Mouse (Mus musculus) heart, postnatal 10 days (tissue): ENCODE measurements at regions not wholly inside any gene's neighbourhood (a gene's known extent, or its start where the extent isn't known, plus 50 kb on each side); places are given as distances from the start of the nearest gene placed in this dataset.
A peak's percentile ranks its signal among the peaks of the same experiment; 100 is the strongest.
"Not testable (repeated sequence)": the region's sequence is repeated elsewhere in the genome, so short reads cannot be mapped to it uniquely, and the experiment has no call there.

Experiments
- DNase-seq, 2 experiments: peaks; one replicate each; pipeline ENCODE4 v3.0.0; 2021
- intact Hi-C: fragments of 180-260 bp; cut with DNase I; formaldehyde crosslinking; loops from one replicate; pipeline ENCODE4 v1.15.1; 2025

- intact Hi-C loops: loop anchor here (2.0 to 10.0 kb wide), 3 partner anchors 227 to 825 kb away; partner anchors contain the start of gene Kcng3
Observed at GRCm38 (mm10) chr17:83025340-83025816, 189.7 kb upstream of the Pkdcc start.

GRCm38 (mm10) chr17:83034914-83035573 lies 180.0 kb upstream of the Pkdcc start:
- DNase-seq: peak; percentile 25 to 37

More at GRCm38 (mm10) chr17:83025340-83025816, 189.7 kb upstream of the Pkdcc start:
- DNase-seq: peak; percentile 85 to 90

GRCm38 (mm10) chr17:83035574-83035918 lies 179.5 kb upstream of the Pkdcc start:
- intact Hi-C loops: no loop called here
- no peak for DNase-seq

More at GRCm38 (mm10) chr17:83034914-83035573, 180.0 kb upstream of the Pkdcc start:
- intact Hi-C loops: no loop called here

DNA sequence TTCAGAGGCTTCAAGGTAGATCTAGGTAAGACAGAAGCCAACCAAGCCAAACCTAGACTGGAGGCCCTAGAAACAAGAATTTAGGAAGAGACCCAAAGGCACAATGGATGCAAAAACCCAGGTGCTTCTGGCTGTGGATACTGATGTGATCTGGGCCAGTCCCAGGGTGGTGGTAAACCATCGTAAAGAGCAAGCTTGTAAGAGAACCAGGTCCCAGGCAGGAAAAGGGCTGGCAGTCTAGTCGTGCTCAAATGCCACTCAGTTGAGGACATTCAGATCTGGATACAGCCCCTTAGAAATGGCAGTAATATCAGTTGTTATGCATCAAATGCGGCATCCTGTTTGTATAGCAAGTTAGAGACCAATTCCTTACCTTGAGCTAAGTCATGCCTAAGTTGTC lies 175.5 kb upstream of the Pkdcc start:
- intact Hi-C loops: no loop called here
- DNase-seq: no peak

- intact Hi-C loops: loop anchor here (2.0 kb wide), 1 partner anchor 202 kb away; no protein-coding TSS in a partner anchor
- DNase-seq: no peak
Observed at GRCm38 (mm10) chr17:83044515-83044914, 170.6 kb upstream of the Pkdcc start.

GRCm38 (mm10) chr17:83049972-83050535 lies 165.0 kb upstream of the Pkdcc start:
- intact Hi-C loops: no loop called here
- DNase-seq: no peak

DNA sequence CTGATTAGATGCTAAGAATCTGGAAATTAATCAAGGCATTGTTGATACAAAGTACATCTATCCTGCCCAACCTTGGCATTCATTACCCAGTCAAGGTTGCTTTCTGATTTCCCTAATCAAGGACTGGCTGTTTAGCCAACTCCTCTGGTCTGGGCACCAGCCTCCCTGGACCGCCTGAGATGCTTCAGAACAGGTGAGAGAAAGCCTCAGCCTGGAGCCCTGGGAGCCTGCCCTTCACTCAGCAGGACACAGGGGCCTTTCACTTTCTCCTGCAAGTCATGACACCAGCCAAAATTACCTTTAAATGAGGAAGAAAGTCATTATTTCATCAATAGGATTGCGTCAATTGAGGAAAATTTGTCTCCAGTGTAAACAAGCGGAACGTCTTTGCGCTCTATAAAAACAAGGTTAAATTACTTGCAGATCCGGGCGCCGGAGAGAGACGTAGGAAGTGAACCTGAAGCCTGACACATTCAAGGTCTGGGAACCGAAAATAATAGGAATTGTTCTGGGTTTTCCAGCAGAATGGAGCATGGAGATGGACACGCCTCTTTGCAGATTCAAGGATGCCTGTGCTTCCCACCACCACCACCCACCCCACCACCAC lies 164.4 kb upstream of the Pkdcc start:
- no peak for DNase-seq
- intact Hi-C loops: no loop called here

- intact Hi-C loops: no loop called here
- no peak for DNase-seq
Observed at GRCm38 (mm10) chr17:83052613-83053140, 162.4 kb upstream of the Pkdcc start.

- intact Hi-C loops: no loop called here
Observed at GRCm38 (mm10) chr17:83057832-83058231, 157.3 kb upstream of the Pkdcc start.

GRCm38 (mm10) chr17:83061843-83062242 lies 153.2 kb upstream of the Pkdcc start:
- DNase-seq: no peak
- intact Hi-C loops: no loop called here

More at GRCm38 (mm10) chr17:83057832-83058231, 157.3 kb upstream of the Pkdcc start:
- DNase-seq: no peak

GRCm38 (mm10) chr17:83063848-83064247 lies 151.2 kb upstream of the Pkdcc start:
- intact Hi-C loops: no loop called here
- DNase-seq: no peak

- DNase-seq, intact Hi-C loops: not testable (repeated sequence)
Observed at GRCm38 (mm10) chr17:83064376-83064775, 150.7 kb upstream of the Pkdcc start.

DNA sequence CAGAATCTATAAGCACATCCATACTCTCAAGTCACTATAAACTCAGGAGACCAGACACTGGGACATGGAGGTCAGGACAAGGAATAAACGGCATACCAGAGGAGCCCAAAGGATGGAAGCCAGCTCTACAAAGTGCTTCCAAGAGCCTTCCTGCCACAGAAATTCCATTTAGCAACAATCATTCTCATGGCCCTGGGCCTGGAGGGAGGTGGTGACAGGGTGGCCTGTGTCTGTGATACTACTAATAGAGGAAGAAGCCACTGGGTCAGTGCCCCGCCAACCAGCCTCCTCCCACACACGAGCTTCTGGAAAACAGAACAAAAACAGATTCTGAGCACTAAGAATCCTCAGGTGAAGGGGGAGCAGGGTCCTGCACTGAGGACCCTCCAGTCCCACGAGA lies 145.8 kb upstream of the Pkdcc start:
- intact Hi-C loops: no loop called here
- peak; percentile 76 to 78 for DNase-seq

DNA sequence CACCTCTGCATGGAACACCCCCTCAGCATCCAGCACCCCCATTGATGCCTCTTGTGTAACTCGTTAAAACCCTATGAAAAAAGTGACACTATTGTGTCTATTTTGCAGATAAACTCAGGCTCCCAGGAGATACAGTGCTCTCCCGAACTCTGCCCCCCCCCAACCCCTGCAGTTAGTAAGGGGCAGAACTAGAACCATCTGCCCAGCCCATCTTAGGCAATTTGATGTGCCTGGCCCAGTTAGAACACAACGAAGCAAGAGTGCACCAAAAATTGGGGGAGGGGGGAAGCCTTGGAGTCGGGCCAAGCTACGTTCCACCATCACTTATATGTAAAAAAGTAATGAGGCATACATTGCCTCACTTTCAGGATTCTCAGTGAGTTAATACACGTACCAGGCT lies 143.3 kb upstream of the Pkdcc start:
- intact Hi-C loops: loop anchor here (5.0 kb wide), 1 partner anchor 46 kb away; no protein-coding TSS in a partner anchor
- DNase-seq: no peak

- intact Hi-C loops: loop anchor here (5.0 kb wide), 1 partner anchor 45 kb away; no protein-coding TSS in a partner anchor
- no peak for DNase-seq
Observed at GRCm38 (mm10) chr17:83072175-83072574, 142.9 kb upstream of the Pkdcc start.

DNA sequence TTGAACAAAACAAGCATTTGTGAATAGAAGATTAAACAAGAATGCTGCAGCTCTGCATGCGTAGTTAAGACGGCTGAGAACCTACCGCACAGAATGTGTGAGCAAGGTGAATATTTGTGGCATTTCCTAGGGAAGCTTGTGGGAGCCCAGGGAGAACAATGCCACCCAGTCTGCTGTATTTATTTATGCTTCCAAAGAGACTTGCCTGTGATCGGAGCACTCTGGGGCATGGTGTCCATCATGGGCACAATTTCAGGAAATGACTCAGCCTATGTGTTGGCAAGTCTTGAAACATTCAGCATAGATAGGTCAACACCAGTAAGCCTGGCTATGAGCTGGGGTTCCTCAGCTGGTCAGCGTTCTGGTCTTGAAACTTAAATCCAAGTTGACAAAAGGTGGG lies 140.2 kb upstream of the Pkdcc start:
- DNase-seq: peak in 1 of 2 experiments; percentile 41
- intact Hi-C loops: loop anchor here (5.0 kb wide), 1 partner anchor 42 kb away; no protein-coding TSS in a partner anchor

GRCm38 (mm10) chr17:83077737-83078600 lies 137.1 kb upstream of the Pkdcc start:
- intact Hi-C loops: no loop called here
- peak in 1 of 2 experiments; percentile 48 for DNase-seq

- intact Hi-C loops: no loop called here
- DNase-seq: peak; percentile 37 to 41
Observed at GRCm38 (mm10) chr17:83078601-83079360, 136.3 kb upstream of the Pkdcc start.

GRCm38 (mm10) chr17:83079361-83079685 lies 135.8 kb upstream of the Pkdcc start:
- no peak for DNase-seq
- intact Hi-C loops: no loop called here

DNA sequence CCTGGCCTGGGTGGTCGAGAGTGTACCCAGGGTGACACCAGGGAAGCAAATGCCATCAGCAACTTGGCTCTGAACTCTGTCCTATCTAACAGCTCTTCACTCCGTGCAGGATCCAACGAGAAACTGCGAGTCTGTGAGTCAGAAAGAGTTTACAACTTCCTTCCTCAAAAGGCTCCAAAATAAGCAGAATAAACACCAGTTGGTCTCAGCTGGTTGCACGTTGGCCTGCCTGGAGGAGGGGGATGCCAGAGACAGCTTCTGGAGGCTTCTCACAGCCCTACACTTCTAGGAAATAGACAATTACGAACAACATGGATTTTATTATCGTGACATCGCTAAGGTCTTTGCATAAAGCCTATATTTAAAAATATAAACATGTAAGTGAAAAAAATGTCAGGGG lies 133.4 kb upstream of the Pkdcc start:
- DNase-seq: peak; percentile 23 to 37
- intact Hi-C loops: no loop called here
